Mouse (Mus musculus): ENCODE measurements around the gene Msh6. TPM values are rescaled to one million over a fixed set of nuclear protein-coding genes. Genes with fewer than 3 reads are reported as not detected.
A peak's percentile ranks its signal among the peaks of the same experiment; 100 is the strongest.
"Not testable (repeated sequence)": the region's sequence is repeated elsewhere in the genome, so short reads cannot be mapped to it uniquely, and the experiment has no call there.

Msh6 gene
- total and polyA plus RNA-seq, 3 experiments: 126 to 167 (median 144) TPM

GRCm38 (mm10) chr17:87948965-87949584, 25.8 kb upstream of the Msh6 start (continued):
- TF ChIP-seq USF2 (IDR thresholded peaks at IDR 0.05; ENCODE audit: borderline replicate concordance in 1 of 2, insufficient read depth in 1 of 2, low read depth in 1 of 2, low read length in 2 of 2): no peak
- TF ChIP-seq UBTF (IDR thresholded peaks at IDR 0.05; ENCODE audit: borderline replicate concordance, insufficient read depth, low read depth, low read length): no peak
- no peak for TF ChIP-seq RCOR1 (IDR thresholded peaks at IDR 0.05; ENCODE audit: low read depth, low read length)
- TF ChIP-seq CHD2 (IDR thresholded peaks at IDR 0.05; ENCODE audit: low read length): no peak
- no peak for TF ChIP-seq ZMIZ1 (IDR thresholded peaks at IDR 0.05; ENCODE audit: low read depth, low read length)
- no peak for TF ChIP-seq E2F4 (IDR thresholded peaks at IDR 0.05; ENCODE audit: borderline replicate concordance, low read depth, low read length)
- TF ChIP-seq ZKSCAN1 (IDR thresholded peaks at IDR 0.05; ENCODE audit: low read depth, low read length): no peak
- no peak for TF ChIP-seq MYC (IDR thresholded peaks at IDR 0.05; ENCODE audit: low read depth, low read length)
- TF ChIP-seq BHLHE40 (IDR thresholded peaks at IDR 0.05; ENCODE audit: borderline replicate concordance, low read depth, low read length): no peak
- TF ChIP-seq SMC3 (IDR thresholded peaks at IDR 0.05; ENCODE audit: low read depth, low read length): peak; percentile 96

- not testable (repeated sequence) for H3K4me1 ChIP-seq (ENCODE audit: control insufficient read depth in 1 of 2, insufficient read depth in 2 of 2, low read length in 2 of 2); H3K9ac ChIP-seq (ENCODE audit: control insufficient read depth, low read depth, low read length, poor library complexity, severe bottlenecking); H3K36me3 ChIP-seq (ENCODE audit: control insufficient read depth in 1 of 2, insufficient read depth in 2 of 2, low read length in 2 of 2); H3K9me3 ChIP-seq (replicated peaks; ENCODE audit: insufficient read depth, low read length); H3K4me3 ChIP-seq (ENCODE audit: control insufficient read depth in 1 of 2, insufficient read depth in 1 of 2, low read depth in 2 of 2, low read length in 2 of 2); H3K79me2 ChIP-seq (ENCODE audit: control insufficient read depth, insufficient read depth, low read length, poor library complexity); H3K27me3 ChIP-seq (ENCODE audit: control insufficient read depth in 1 of 2, insufficient read depth in 2 of 2, low read length in 2 of 2)
- peak overlapping the region; percentile 88 for H3K27ac ChIP-seq (ENCODE audit: control insufficient read depth, low read depth, low read length)
- TF ChIP-seq GATA1 (IDR thresholded peaks at IDR 0.05; ENCODE audit: low read depth, low read length): peak; percentile 68
- peak; percentile 75 to 77 for TF ChIP-seq EP300 (IDR thresholded peaks at IDR 0.05; ENCODE audit: low read depth in 1 of 2, low read length in 2 of 2)
- TF ChIP-seq ETS1 (IDR thresholded peaks at IDR 0.05; ENCODE audit: low read depth, low read length): peak; percentile 37; the same call in 1 of the 2 replicates
- peak; percentile 53 for DNase-seq (ENCODE audit: low read depth, low spot score)
Measured at GRCm38 (mm10) chr17:87954618-87955124, 20.2 kb upstream of the Msh6 start.

- H3K4me3 ChIP-seq (ENCODE audit: control insufficient read depth in 1 of 2, insufficient read depth in 1 of 2, low read depth in 2 of 2, low read length in 2 of 2): no peak overlapping the region
- H3K9me3 ChIP-seq (replicated peaks; ENCODE audit: insufficient read depth, low read length): no peaks in the 10 kb centered on the region
- H3K27me3 ChIP-seq (ENCODE audit: control insufficient read depth in 1 of 2, insufficient read depth in 2 of 2, low read length in 2 of 2): no peaks in the 10 kb centered on the region
- H3K79me2 ChIP-seq (ENCODE audit: control insufficient read depth, insufficient read depth, low read length, poor library complexity): no peaks in the 10 kb centered on the region
- H3K27ac ChIP-seq (ENCODE audit: control insufficient read depth, low read depth, low read length): no peak overlapping the region
- H3K9ac ChIP-seq (ENCODE audit: control insufficient read depth, low read depth, low read length, poor library complexity, severe bottlenecking): no peak overlapping the region
- no peak for TF ChIP-seq MYB (IDR thresholded peaks at IDR 0.05; ENCODE audit: low read depth, low read length)
- no peak for TF ChIP-seq ETS1 (IDR thresholded peaks at IDR 0.05; ENCODE audit: low read depth, low read length)
- TF ChIP-seq BHLHE40 (IDR thresholded peaks at IDR 0.05; ENCODE audit: borderline replicate concordance, low read depth, low read length): no peak
- TF ChIP-seq MAZ (IDR thresholded peaks at IDR 0.05; ENCODE audit: low read depth, low read length): no peak
- no peak for TF ChIP-seq POLR2AphosphoS2 (IDR thresholded peaks at IDR 0.05; ENCODE audit: low read length)
- TF ChIP-seq ZNF384 (IDR thresholded peaks at IDR 0.05; ENCODE audit: low read depth, low read length): no peak
- TF ChIP-seq SMC3 (IDR thresholded peaks at IDR 0.05; ENCODE audit: low read depth, low read length): no peak
- TF ChIP-seq EP300 (IDR thresholded peaks at IDR 0.05; ENCODE audit: low read depth in 1 of 2, low read length in 2 of 2): no peak
- no peak for TF ChIP-seq TBP (IDR thresholded peaks at IDR 0.05; ENCODE audit: low read depth, low read length)
- no peak for TF ChIP-seq TAL1 (IDR thresholded peaks at IDR 0.05; ENCODE audit: low read length)
- no peak for TF ChIP-seq GABPA (IDR thresholded peaks at IDR 0.05; ENCODE audit: low read depth, low read length)
- TF ChIP-seq POLR2AphosphoS5 (IDR thresholded peaks at IDR 0.05; ENCODE audit: borderline replicate concordance, low read depth, low read length): no peak
- no peak for DNase-seq (ENCODE audit: low read depth, low spot score)
- peaks cover 0 to 3% of the 10 kb centered on the region in 2 experiments; a peak in 2 of 4 replicates for H3K36me3 ChIP-seq (ENCODE audit: control insufficient read depth in 1 of 2, insufficient read depth in 2 of 2, low read length in 2 of 2)
- peaks cover 0 to 2% of the 10 kb centered on the region in 2 experiments; a peak in 1 of 4 replicates for H3K4me1 ChIP-seq (ENCODE audit: control insufficient read depth in 1 of 2, insufficient read depth in 2 of 2, low read length in 2 of 2)
Measured at GRCm38 (mm10) chr17:87957096-87957840, 17.6 kb upstream of the Msh6 start.

Measured in MEL (cell line).